Mouse (Mus musculus) lung, adult 2 months (tissue): Measurements from ENCODE around the gene 1500011B03Rik. TPM values are rescaled to one million over a fixed set of nuclear protein-coding genes. Genes with fewer than 3 reads are reported as not detected.

Source experiments
- DNase-seq: peaks from one replicate; pipeline ENCODE4 v3.0.0; 2022
- H3K4me1 ChIP-seq: fragments of 200-500 bp; 2 replicates; pipeline ENCODE4 v1.6.1; 2011; ENCODE audit warnings: low read length; ENCODE audit not compliant: control insufficient read depth, insufficient read depth
- H3K4me3 ChIP-seq: fragments of 200-500 bp; replicated peaks from 2 replicates; pipeline ENCODE3; 2011; ENCODE audit warnings: low read depth, mild to moderate bottlenecking, control low read depth, low read length; ENCODE audit errors: extremely low read depth
- CTCF ChIP-seq: fragments of 200-500 bp; IDR thresholded peaks from 2 replicates; pipeline ENCODE4 v1.5.1; 2011; ENCODE audit warnings: mild to moderate bottlenecking, low read length, control low read depth; ENCODE audit not compliant: insufficient read depth
- POLR2A ChIP-seq: fragments of 200-500 bp; IDR thresholded peaks from 2 replicates; pipeline ENCODE4 v1.6.1; 2011; ENCODE audit warnings: low read depth, mild to moderate bottlenecking, control low read depth, low read length, borderline replicate concordance; ENCODE audit errors: extremely low read depth
- WGBS: fragments of 180-500 bp; shearing (Covaris S2); methylation state at CpG from one replicate; pipeline ENCODE4 v1.1.7; 2018; 5-methylcytosine and 5-hydroxymethylcytosine counted together
- polyA plus RNA-seq: library from polyadenylated mRNA; depleted of rRNA; stranded (reverse); fragments of >200 nt; gene quantifications from 2 replicates; pipeline ENCODE4 v1.2.3, GENCODE M21; 2012; rRNA removed

Gene 1500011B03Rik
- polyA plus RNA-seq, 1 experiment = 26.0 TPM

- under 1% methylated on average over 52 of the region's 52 CpGs for WGBS
- peaks cover 20% of the 10 kb centered on the region for H3K4me1 ChIP-seq
- DNase-seq = peak; percentile 93
- peak overlapping the region; percentile 84 for H3K4me3 ChIP-seq
- TF ChIP-seq CTCF = no peak
- TF ChIP-seq POLR2A = peak; percentile 73; the same call in 1 of the 2 replicates
These were observed 50.0 kb downstream of the 1500011B03Rik start for GRCm38 (mm10) chr5:114773211-114773710.

- TF ChIP-seq POLR2A (no peak), CTCF (no peak)
- under 1% methylated on average over 53 of the region's 57 CpGs for WGBS
- Histone ChIP-seq H3K4me1 (peaks cover 17% of the 10 kb centered on the region), H3K4me3 (peak overlapping the region; percentile 84)
- peak; percentile 60 for DNase-seq
These were observed 50.6 kb downstream of the 1500011B03Rik start for GRCm38 (mm10) chr5:114772456-114773203.

- Histone ChIP-seq H3K4me1 (peaks cover 17% of the 10 kb centered on the region), H3K4me3 (peak overlapping the region; percentile 84)
- 30% methylated on average over 8 of the region's 8 CpGs for WGBS
- DNase-seq = no peak
- TF ChIP-seq POLR2A (no peak), CTCF (no peak)
These were observed 51.5 kb downstream of the 1500011B03Rik start for GRCm38 (mm10) chr5:114771796-114772195.

- no peak for DNase-seq
- 61% methylated on average over 8 of the region's 8 CpGs for WGBS
- peaks cover 10% of the 10 kb centered on the region for H3K4me1 ChIP-seq
- H3K4me3 ChIP-seq = no peak overlapping the region
- TF ChIP-seq CTCF (no peak), POLR2A (no peak)
These were observed 53.5 kb downstream of the 1500011B03Rik start for GRCm38 (mm10) chr5:114769786-114770185.

- Histone ChIP-seq H3K4me1 (peaks cover 19% of the 10 kb centered on the region), H3K4me3 (no peak overlapping the region)
- 90% methylated on average over 7 of the region's 7 CpGs for WGBS
- TF ChIP-seq POLR2A = no peak
- TF ChIP-seq CTCF = no peak
- DNase-seq = no peak
These were observed 56.1 kb downstream of the 1500011B03Rik start for GRCm38 (mm10) chr5:114767185-114767584.

GRCm38 (mm10) chr5:114766686-114767085, 56.6 kb downstream of the 1500011B03Rik start:
- WGBS = 79% methylated on average over 8 of the region's 8 CpGs
- no peak for DNase-seq
- H3K4me3 ChIP-seq = no peak overlapping the region
- TF ChIP-seq POLR2A (no peak), CTCF (no peak)
- H3K4me1 ChIP-seq = peaks cover 18% of the 10 kb centered on the region

GRCm38 (mm10) chr5:114764812-114765735, 58.2 kb downstream of the 1500011B03Rik start:
- TF ChIP-seq POLR2A (no peak), CTCF (peak; percentile 49; the same call in 1 of the 2 replicates)
- no peak for DNase-seq
- H3K4me3 ChIP-seq = no peak overlapping the region
- peaks cover 14% of the 10 kb centered on the region for H3K4me1 ChIP-seq
- 79% methylated on average over 18 of the region's 18 CpGs for WGBS

GRCm38 (mm10) chr5:114761980-114762379, 61.3 kb downstream of the 1500011B03Rik start:
- 36% methylated on average over 8 of the region's 8 CpGs for WGBS
- no peak for DNase-seq
- H3K4me1 ChIP-seq = peaks cover 10% of the 10 kb centered on the region

GRCm38 (mm10) chr5:114759536-114760090, 63.7 kb downstream of the 1500011B03Rik start:
- TF ChIP-seq CTCF = no peak
- no peak for TF ChIP-seq POLR2A
- WGBS = 91% methylated on average over 5 of the region's 5 CpGs
- no peak overlapping the region for H3K4me3 ChIP-seq
- no peak for DNase-seq
- peaks cover 10% of the 10 kb centered on the region for H3K4me1 ChIP-seq

More at GRCm38 (mm10) chr5:114761980-114762379, 61.3 kb downstream of the 1500011B03Rik start:
- no peak for TF ChIP-seq CTCF
- no peak; the same call in 1 of the 2 replicates for TF ChIP-seq POLR2A
- no peak overlapping the region for H3K4me3 ChIP-seq

Other genes with a start within 250 kb of the 1500011B03Rik start
- gene Trpv4, start 165.0 kb downstream of the 1500011B03Rik start, polyA plus RNA-seq = 8.8 and 10.1 TPM in 2 replicates
- gene Gltp, start 132.5 kb downstream of the 1500011B03Rik start, polyA plus RNA-seq = 222 and 259 TPM in 2 replicates
- gene Tchp, start 115.7 kb downstream of the 1500011B03Rik start, polyA plus RNA-seq = 12.2 and 17.3 TPM in 2 replicates
- 92.1 and 104 TPM in 2 replicates for gene Ankrd13a, start 48.8 kb downstream of the 1500011B03Rik start, polyA plus RNA-seq
- 97.6 and 105 TPM in 2 replicates for gene Git2, start 48.0 kb downstream of the 1500011B03Rik start, polyA plus RNA-seq
- gene 4930519G04Rik, start 30.2 kb upstream of the 1500011B03Rik start, polyA plus RNA-seq = not detected in 2 replicates
- gene Gm9936, start 35.2 kb upstream of the 1500011B03Rik start, polyA plus RNA-seq = not detected in 2 replicates
- 17.0 and 21.4 TPM in 2 replicates for gene Oasl2, start 73.5 kb upstream of the 1500011B03Rik start, polyA plus RNA-seq
- 2.3 and 2.7 TPM in 2 replicates for gene Oasl1, start 99.8 kb upstream of the 1500011B03Rik start, polyA plus RNA-seq
- gene 2210016L21Rik, start 118.7 kb upstream of the 1500011B03Rik start, polyA plus RNA-seq = 15.9 and 16.6 TPM in 2 replicates
- 0.08 TPM in 1 of 2 replicates, not detected in the other for gene Hnf1a, start 147.6 kb upstream of the 1500011B03Rik start, polyA plus RNA-seq
- 85.1 and 107 TPM in 2 replicates for gene Sppl3, start 187.7 kb upstream of the 1500011B03Rik start, polyA plus RNA-seq